Mouse (Mus musculus): ENCODE measurements around the gene Smarca4.
"Not testable (repeated sequence)": the region's sequence is repeated elsewhere in the genome, so short reads cannot be mapped to it uniquely, and the experiment has no call there.

The Smarca4 gene

DNA sequence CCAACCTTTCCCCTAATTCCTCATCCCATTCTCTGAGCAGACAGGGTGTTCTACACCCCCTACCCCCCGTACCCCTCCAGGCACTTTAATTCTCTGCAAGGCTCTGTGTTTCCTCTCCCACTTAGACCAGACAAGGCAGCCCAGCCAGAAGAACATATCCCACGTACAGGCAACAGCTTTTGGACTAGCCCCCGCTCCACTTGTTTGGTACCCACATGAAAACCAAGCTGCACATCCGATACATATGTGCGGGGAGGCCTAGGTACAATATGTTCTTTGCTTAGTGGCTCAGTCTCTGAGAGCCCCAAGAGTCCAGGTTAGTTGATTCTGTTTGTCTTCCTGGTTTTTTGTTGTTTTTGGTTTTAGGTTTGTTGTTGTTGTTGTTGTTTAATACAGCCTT lies 46.1 kb downstream of the Smarca4 start:
- no peak for DNase-seq (ENCODE audit: low spot score)

DNA sequence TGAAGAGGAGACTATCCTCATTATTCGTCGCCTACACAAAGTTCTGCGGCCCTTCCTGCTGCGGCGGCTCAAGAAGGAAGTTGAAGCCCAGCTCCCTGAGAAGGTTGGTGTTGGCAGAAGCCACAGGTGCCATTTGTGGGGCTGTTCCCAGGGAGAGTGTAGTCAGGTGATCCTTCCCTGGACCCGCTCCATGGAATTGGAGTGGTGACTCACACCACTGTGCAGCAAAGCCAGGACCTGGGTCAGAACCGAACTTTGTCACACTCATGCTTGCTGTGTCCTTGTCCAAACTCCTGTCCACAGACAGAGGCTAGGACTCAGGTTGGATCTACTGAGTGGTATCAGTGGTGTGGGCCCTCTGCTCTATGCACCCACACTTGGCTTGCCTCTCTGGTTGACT lies 53.0 kb downstream of the Smarca4 start:
- no peak for DNase-seq (ENCODE audit: low spot score)

DNA sequence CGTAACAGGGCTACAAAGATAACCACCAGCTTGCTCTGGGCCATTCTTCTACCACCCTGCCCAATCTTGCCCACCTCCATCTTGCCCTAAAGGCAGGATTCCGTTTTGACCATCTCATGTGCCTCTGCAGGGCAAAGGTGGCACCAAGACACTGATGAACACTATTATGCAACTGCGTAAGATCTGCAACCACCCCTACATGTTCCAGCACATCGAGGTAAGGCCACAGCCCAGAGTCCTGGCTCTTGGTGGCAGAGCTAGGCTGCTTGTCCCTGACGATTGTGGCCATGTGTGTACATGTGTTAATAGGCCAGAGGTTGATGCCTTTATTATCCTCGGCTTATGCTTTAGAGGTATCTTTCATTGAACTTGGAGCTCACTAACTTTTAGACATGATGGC lies 54.4 kb downstream of the Smarca4 start:
- DNase-seq (ENCODE audit: low spot score) = no peak

DNA sequence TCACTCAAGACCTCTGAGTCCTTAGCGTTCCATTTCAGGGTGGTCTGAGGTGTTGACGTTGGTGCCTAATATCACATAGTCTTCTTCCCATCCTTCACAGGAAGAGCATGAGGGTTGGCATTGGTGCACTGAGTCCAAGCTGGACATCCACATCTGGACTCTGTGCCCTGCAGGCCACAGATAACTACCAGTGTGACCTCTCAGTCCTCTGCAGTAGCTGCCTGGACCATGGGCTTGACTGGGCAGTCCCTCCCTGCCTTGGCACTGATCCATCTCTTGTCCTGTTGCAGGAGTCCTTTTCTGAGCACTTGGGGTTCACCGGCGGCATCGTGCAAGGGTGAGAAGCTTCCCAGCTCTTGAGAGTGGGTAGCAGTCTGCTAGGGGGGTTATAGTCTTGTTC lies 55.8 kb downstream of the Smarca4 start:
- no peak for DNase-seq (ENCODE audit: low spot score)

DNA sequence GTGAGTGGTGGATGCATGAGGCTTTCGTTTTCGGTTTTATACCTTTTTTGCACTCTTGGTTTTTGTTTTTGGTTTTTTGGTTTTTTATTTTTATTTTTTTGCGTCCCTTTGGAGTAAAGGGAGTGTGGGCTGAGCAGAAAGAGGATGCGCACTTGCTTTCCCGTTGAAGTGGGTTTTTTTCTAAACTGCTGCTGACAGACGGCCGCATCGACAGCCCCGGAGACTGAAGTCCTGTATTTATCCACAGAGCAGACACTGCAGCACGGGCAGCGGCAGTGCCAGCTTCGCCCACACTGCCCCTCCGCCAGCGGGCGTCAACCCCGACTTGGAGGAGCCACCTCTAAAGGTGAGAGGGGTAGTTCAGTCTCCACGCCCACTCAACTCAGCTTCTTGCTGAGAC lies 61.7 kb downstream of the Smarca4 start:
- DNase-seq (ENCODE audit: low spot score) = no peak

DNA sequence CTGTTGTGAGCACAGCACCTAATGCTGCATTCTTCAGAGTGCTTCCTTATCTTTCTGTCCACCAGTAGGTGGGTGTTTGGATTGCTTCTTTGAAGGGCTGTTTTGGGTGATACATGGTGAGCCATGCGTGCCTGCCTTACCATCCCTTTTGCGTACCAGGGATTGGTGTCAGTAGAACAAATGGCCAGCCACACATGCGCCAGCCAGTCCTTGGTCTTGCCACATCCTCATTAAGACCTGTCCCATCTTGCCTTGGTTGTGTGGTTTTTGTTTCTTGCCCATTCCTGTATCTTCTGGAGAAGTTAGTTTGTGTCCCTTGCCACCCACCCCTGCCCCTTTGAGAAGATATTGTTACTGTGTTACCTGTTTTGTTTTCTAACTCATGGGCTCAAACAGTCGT lies 64.5 kb downstream of the Smarca4 start:
- DNase-seq (ENCODE audit: low spot score) = no peak

DNA sequence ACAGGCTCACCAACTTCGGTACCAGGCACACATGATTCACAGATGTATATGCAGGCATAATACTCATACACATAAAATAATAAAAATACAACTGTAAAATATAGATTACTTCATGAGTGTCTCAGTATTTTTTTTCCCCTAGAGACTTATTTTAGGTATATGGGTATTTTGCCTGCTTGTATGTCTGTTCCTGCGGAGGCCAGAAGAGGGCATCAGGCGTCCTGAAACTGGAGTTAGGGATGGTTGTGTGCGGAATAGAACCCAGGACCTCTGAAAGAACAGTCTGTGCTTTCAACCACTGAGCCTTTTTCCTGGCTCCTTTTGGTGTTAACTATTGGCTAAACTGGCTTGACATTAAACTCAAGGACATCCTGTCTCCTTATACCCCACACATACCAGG lies 66.9 kb downstream of the Smarca4 start:
- no peak for DNase-seq (ENCODE audit: low spot score)

DNA sequence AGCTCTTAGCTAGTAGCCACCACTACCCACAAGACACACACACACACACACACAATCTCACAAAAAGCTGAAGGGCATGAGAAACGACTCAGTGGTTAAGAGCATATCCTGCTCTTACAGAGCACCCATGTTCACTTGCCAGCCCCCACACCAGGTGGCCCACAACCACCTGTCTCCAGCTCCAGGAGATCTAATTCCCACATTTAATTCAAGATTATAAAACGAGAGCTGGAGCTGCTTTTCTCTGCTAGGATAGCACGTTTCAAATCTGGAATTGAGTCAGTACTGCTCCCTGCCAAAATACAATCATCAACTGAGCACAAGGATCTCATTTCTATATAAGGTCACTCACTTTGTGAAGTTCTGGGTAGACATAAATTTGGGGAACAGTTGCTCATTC lies 67.9 kb downstream of the Smarca4 start:
- no peak for DNase-seq (ENCODE audit: low spot score)

DNA sequence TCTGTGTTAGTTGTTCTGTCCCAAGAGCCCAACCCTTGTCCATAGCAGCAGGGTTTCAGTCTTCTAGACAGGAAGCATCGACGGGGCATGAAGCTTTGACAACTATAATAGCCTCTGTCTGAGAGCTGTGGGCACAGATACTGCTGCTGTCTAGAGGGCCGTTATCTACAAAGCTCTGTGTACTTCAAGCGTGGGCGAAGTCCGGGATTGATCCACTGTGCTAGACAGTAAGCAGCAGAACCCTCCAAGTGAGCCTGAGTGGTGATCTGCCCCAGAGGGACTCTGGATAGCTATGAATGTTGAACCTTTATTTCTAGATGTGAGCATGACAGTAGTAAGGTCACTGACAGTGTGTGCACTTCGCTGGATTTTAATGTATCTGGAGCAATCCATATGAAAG lies 72.6 kb downstream of the Smarca4 start:
- no peak for DNase-seq (ENCODE audit: low spot score)

DNA sequence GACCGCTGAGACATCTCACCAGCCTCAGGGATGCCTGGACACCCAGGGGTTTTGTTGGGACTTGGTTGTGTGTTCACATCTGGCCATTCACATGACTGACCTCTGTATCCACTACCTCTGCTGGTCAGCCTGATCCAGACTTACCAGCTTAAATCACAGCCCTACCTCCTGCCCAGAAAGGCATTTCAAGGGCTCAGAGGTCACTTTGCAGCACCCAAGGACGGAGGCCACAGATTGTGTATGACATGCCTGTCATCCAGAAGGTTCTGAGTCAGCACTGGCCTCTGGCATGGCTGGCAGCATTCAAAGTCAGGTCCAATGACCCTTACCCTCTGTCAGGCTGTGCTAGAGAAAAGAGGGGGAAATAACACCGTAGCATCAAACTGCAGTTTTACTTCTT lies 74.1 kb downstream of the Smarca4 start:
- DNase-seq (ENCODE audit: low spot score) = no peak

DNA sequence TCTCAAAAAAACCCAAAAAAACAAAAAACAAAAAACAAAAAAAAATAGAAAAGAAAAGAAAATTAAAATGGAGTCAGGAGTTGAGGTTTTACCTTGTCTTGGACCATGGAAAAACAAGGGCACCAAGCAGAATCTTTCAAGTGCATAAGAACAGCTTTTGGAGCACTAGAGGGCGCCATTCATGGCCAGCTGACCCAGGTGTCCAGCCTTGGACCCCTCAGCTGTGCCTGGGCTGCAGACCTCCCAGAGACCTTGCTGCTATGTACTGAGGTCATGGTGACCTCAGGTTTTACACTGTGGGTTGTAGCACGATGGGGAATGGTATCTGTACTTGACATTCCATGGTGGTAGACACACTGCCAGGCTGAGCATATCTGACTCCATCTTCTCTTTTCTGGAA lies 75.9 kb downstream of the Smarca4 start:
- no peak for DNase-seq (ENCODE audit: low spot score)

DNA sequence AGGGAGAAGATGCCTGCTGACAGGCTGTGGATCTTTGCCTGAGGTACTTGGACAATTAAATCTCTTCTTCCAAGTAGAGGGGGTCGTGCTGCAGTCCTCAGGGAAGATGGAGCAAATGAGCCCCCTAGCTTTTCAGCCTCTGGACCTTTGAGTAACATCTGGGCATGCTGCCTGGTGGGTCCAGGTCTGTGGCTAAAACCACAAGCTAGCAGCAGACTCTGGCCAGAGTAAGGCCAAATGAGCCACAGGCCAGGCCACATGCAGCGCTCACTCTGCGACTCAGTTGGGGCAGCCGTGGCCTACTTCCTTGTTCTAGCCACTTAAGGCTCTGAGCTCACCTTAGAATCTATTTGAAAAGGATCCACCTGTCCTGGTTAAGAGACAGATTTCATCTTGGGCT lies 76.5 kb downstream of the Smarca4 start:
- no peak for DNase-seq (ENCODE audit: low spot score)

DNA sequence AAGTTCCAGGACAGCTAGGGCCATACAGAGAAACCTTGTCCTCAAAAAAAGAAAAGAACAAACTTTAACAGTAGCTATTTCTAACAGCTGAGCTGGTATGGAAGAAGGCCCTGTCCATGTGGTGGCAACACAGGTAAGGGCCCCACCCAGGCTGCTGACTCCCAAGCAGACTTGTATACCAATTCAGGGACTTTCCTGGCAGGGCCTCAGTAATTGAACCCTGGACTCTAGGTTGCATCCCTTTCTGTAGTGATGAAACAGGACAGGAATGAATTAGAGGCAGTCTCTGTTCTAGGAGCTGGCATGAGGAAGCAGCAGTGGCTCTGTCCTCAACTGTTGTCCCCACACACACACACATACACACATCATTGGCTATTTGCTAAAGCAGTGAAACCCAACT lies 78.1 kb downstream of the Smarca4 start:
- no peak for DNase-seq (ENCODE audit: low spot score)

DNA sequence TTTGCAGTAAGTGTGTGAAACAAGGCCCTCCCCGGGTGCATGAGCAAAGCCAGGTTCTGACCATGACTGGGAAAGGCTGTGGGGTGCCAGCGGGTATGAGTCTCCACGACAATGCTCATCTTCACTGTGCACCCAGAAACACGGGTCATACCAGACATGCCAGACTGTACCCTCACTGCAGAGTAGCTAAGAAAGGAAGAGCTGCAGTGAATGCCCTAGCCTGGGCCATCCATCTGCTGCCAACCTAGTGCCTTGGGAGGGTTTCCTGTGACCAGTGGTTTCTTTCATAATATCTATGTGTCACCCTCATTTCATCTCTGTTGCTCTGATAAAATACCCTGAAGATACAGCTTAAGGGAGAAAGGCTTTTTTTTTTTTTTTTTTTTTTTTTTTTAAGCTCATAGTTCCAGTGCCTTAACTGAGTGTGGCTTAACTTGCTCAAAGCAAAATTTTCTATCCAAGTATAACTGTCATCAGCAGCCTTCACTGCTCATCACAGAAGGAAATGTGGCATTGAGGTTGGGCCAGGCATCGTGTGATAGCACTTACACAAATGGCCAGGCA lies 79.3 kb downstream of the Smarca4 start:
- DNase-seq (ENCODE audit: low spot score) = no peak

DNA sequence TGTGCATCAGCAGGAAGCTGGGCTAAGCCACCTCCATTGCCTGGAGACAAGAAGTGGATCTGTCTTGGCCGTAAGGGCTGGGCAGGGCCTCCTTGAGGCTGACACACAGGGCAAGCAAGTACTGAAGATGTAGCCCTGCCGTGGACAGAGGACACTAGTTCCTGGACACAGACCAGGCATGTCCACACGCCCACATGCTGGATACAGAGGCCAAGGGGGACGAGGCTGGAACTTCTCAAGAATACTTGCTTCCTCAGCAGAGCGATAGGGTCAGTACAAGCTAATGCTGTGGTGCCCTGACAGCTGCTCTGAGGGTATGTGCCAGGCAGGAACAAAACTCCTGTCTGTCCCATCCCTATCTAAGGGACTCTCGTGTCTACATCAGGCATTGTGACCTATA lies 81.2 kb downstream of the Smarca4 start:
- DNase-seq (ENCODE audit: low spot score) = no peak

DNA sequence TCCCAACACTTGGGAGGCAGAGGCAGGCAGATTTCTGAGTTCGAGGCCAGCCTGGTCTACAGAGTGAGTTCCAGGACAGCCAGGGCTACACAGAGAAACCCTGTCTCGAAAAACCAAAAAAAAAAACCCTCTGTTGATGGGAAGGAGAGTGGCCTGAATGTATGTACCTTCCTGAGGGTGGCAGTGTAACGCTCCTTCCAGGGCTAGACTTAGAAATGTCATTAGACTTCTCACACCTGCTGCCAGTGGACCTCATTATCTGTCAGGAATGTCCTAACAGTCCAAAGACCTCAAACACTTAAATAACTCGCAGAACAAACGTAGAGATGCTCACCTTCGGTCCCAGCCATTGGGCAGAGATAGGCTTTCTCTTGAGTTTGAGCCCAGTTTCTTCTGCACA lies 83.3 kb downstream of the Smarca4 start:
- DNase-seq (ENCODE audit: low spot score) = not testable (repeated sequence)

DNA sequence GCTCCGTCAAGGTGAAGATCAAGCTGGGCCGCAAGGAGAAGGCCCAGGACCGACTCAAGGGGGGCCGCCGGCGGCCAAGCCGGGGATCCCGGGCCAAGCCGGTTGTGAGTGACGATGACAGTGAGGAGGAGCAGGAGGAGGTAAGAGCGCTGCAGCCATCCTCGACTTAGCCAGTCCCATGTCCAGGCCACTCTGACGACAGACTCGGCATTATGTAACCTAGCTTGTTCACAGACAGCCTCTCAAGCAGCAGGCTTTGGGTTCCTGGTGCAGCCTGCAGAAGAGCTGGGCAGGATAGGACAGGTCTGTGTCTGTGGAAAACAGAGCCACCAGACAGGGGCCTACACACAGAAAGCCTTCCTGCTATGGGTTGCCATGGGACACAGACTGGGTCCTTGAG lies 85.1 kb downstream of the Smarca4 start:
- DNase-seq (ENCODE audit: low spot score) = no peak

DNA sequence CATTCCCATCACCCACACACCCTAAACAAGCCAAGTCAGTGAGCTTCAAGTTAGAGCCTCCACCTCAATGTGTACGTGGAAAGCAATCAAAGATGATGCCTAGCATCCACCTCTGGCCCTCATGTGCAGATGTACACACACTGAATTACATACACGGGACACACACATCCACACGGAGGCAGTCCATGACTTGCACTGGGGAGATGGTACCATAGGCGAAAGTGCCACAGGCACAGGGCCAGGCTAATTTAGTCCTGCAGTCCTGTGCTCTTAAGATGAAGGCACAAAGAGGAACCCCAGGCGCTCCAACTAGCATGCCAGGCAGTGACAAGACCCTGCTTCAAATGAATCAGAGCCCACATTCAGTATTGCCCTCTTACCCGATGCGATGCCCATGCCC lies 87.5 kb downstream of the Smarca4 start:
- no peak for DNase-seq (ENCODE audit: low spot score)

DNA sequence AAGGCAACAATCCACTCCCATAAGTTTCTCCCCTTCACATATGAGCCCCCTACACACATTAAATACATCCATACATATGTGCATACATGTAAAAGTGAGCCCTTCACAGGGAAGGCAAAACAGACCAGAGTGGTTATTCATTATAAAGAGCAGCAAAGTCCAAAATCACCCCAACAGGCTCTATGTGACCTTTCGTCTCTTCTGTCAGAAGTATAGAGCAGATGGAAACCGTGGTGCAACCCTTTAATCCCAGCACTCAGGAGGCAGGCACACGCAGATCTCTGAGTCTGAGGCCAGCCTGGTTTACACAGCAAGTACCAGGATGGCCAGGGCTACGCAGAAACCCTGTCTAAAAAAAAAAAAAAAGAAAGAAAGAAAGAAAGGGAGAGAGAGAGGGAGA lies 90.1 kb downstream of the Smarca4 start:
- no peak for DNase-seq (ENCODE audit: low spot score)

DNA sequence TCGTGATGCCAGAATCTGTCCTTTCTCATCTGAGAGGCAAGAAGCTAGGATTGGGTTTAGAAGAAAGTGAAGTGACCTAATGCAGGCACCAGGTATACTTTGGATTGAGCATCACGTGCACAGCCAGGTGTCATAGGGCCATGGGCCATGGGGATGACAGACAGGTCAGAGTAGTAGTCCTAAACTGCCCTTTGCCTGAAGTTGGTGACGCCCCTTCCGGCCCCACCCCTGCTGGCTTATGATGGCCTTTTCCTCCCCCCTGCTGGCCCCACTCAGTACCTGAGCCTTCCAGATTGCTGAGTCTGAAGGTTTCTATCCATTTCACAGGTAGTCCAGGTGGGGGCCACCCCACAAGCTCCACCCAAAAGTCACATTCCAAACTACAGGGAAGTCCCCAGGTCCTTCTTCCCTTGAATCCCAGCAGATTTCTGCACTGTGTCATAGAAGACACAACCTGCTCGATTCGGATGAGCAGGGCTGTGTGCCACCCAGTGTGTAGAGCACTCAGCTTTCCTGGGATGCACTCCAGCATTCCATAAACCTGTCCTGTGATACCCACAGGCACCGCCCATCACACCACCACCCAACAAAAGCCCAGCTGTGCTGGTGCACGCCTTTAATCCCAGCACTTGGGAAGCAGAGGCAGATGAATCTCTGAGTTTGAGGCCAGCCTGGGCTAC lies 90.8 kb downstream of the Smarca4 start:
- DNase-seq (ENCODE audit: low spot score) = no peak

DNA sequence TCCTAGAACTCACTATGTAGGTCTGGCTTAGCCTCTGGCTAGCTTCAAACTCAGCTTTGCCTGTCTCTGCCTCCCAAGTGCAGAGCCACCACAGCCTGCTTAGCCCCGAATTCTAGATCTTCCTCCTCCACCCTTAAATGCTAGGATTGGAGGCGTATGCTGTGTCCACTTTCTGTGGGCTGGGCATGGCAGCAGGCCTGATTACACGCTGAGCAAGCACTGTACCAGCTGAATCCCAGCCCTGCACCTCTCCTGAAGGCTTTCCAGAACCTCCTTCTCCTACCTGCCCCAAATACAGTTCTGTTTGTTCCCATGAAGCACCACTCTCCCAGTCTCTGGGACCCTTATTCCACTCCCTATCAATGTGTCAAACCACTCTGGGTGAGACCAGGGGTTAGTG lies 93.4 kb downstream of the Smarca4 start:
- no peak for DNase-seq (ENCODE audit: low spot score)

DNA sequence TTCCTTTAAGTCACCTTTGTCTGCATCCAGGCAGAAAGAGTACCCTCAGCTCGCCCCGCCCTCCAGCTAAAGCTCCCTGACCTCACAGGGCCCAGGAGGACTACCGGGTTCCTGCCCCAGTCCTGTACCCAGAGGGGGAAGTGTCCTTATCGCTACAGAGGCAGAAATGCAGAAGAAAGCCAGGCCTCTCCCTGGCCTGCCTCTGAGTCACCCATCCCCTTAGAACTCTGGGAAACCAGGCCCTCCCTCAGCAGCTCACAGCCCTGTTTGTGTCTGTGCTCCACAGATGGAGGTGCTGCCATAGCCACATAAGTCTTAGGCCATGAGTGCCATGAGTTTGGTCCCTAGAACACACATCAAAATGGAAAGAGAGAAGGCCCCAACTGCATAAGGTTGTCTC lies 99.3 kb downstream of the Smarca4 start:
- DNase-seq (ENCODE audit: low spot score) = no peak

DNA sequence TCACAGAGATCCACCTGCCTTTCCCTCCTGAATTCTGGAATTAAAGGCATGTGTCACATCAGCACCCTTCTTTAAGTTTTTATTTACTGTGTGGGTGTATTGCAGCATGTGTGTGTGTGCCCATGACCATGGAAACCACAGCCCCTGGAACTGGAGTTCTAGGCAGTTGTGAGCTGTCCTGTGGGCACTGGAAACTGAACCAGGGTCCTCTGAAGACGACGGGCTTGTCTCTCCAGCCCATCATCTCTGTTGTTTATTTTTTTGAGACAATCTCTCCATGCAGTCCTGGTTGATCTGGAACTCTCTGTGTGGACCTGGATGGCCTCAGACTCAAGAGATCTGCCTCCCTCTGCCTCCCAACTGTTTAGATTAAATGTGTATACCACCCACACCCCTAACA lies 101.0 kb downstream of the Smarca4 start:
- DNase-seq (ENCODE audit: low spot score) = no peak

DNA sequence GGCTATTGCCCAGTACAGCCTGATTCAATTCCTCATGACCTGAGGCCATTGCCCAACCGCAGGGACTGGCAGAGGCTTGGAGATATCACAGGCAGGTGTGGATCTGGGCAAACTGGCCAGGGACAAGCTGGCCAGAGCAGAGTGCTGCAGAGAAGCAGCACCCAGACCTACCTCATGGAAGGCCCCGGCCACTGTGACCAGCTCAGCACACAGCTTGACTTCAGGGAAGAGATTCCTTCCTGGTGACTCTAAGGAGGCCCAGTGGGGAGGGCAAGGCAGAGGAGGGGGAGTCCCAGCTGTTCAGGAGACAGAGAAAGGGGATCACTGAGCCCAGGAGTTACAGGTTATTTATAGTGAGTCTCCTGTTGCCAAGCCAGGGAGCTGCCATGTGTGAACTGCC lies 105.1 kb downstream of the Smarca4 start:
- DNase-seq (ENCODE audit: low spot score) = no peak
